Mouse (Mus musculus) ES-Bruce4 (cell line): ENCODE data around the gene Klk1b5. TPM values are rescaled to one million over a fixed set of nuclear protein-coding genes. Genes with fewer than 3 reads are reported as not detected.

Experiments
- H3K27ac ChIP-seq: 2 replicates; pipeline ENCODE4 v1.5.1; 2012; ENCODE audit warnings: low read length, inconsistent platforms; ENCODE audit not compliant: insufficient read depth
- H3K27me3 ChIP-seq: 2 replicates; pipeline ENCODE4 v1.6.1; 2012; ENCODE audit warnings: mild to moderate bottlenecking, low read length, inconsistent platforms; ENCODE audit not compliant: control insufficient read depth, poor library complexity, insufficient read depth, severe bottlenecking
- H3K36me3 ChIP-seq: 2 replicates; pipeline ENCODE4 v1.6.1; 2012; ENCODE audit warnings: inconsistent platforms, mild to moderate bottlenecking, low read length, moderate library complexity; ENCODE audit not compliant: control insufficient read depth, poor library complexity, insufficient read depth, severe bottlenecking
- H3K4me1 ChIP-seq: one replicate; pipeline ENCODE4 v1.8.1; 2011; ENCODE audit warnings: low read length; ENCODE audit not compliant: control insufficient read depth, insufficient read depth
- H3K4me3 ChIP-seq: 2 replicates; pipeline ENCODE4 v1.5.1; 2011; ENCODE audit warnings: low read depth, mild to moderate bottlenecking, low read length
- H3K9ac ChIP-seq: 2 replicates; pipeline ENCODE4 v1.6.1; 2012; ENCODE audit warnings: low read depth, mild to moderate bottlenecking, inconsistent platforms; ENCODE audit not compliant: poor library complexity, severe bottlenecking
- H3K9me3 ChIP-seq: replicated peaks from 2 replicates; pipeline ENCODE4 v1.6.1; 2012; ENCODE audit warnings: mild to moderate bottlenecking, low read length, inconsistent platforms; ENCODE audit not compliant: control insufficient read depth, poor library complexity, insufficient read depth, severe bottlenecking
- CTCF ChIP-seq: IDR thresholded peaks from one replicate; pipeline ENCODE4 v1.8.1; 2011; ENCODE audit warnings: low read depth, low read length
- EP300 ChIP-seq: IDR thresholded peaks from 2 replicates; pipeline ENCODE4 v1.6.1; 2011; ENCODE audit warnings: low read depth, low read length; ENCODE audit not compliant: insufficient read depth
- POLR2A ChIP-seq: IDR thresholded peaks from one replicate; pipeline ENCODE4 v1.8.1; 2011; ENCODE audit warnings: low read length; ENCODE audit not compliant: insufficient read depth
- polyA plus RNA-seq: library from polyadenylated mRNA; stranded (reverse); fragments of >200 nt; gene quantifications from 2 replicates; pipeline ENCODE4 v1.2.4, GENCODE M21; 2011; ENCODE audit warnings: low read depth; ENCODE audit not compliant: missing spikeins, insufficient read depth, insufficient read length

The Klk1b5 gene
- polyA plus RNA-seq, 1 experiment = not detected

DNA sequence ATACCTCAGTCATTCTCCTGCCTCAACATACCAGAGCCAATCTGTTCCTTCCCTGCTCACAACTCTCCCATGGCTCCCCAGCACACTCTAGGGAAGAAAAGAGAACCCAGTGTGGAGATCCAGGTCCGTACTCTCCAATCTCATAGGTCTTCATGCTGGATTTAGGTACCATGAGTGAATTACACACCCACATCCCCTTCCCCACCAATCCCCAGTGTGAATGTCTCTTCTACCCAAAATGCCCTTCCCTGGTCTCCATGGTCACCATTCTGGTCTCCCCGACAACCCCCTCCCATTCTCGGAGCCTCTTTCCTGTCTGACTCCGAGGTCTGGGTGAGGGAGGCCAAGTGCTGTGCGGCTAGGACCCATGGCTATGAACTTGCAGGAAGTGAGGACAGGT is 45.4 kb downstream of the Klk1b5 start, which contains the start of gene Gm15517:
Gm15517 (plus strand) TSS at position 301 of the 400 bp plus-strand sequence.
- TF ChIP-seq CTCF = no peak
- TF ChIP-seq POLR2A = no peak
- TF ChIP-seq EP300 = no peak
- H3K36me3 ChIP-seq = no peaks in the 10 kb centered on the region
- H3K4me3 ChIP-seq = no peak within 1 kb of the TSS
- H3K4me1 ChIP-seq = no peaks in the 10 kb centered on the region
- H3K9me3 ChIP-seq = no peaks in the 10 kb centered on the region
- no peak within 1 kb of the TSS for H3K9ac ChIP-seq
- H3K27me3 ChIP-seq = no peaks in the 10 kb centered on the region
- H3K27ac ChIP-seq = no peak within 1 kb of the TSS

DNA sequence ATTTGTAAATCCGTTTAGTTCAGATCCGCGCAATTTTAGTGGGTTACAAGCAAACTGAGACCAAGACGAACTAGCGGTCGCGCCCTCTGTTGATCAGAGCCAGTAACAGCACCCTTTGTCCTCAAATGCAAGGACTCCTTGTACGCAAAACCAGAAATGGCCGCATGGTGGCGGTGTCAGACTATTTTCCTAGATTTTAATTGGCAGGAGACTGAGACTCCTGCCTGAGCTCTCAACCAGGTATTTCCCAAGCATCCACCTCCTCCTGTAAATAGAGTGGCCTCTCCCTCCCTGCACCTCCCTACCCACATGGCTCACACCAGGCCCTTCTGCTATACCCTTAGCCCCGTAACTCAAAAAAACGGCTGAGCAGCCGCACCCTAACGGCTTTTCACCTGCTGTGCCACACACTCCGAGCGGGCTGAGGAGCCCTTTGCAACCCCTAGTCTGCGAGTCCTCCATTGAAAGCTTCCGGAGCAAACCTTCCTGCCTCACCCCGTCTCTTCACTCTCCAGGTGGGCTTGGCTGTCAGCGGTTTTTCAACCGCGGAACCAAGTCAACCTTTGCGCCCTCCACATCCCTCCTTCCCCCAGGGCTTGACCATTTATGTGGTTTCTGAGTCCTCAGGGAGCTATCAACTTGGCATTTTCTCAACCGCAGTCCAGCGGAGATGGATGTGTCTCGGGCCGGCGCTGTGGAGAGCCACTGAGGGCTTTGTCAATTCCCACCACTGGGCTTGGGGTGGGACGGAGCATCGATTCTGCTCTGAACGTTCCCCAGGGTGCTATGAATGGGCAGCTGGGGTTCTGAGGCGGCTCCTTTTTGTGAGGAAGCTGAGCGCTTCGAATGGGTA is 47.3 kb downstream of the Klk1b5 start:
- Histone ChIP-seq H3K9ac (peak overlapping the region; percentile 20; the same call in 1 of the 2 replicates), H3K36me3 (no peaks in the 10 kb centered on the region), H3K4me3 (peak overlapping the region; percentile 42), H3K9me3 (no peaks in the 10 kb centered on the region), H3K27ac (no peak overlapping the region), H3K27me3 (no peaks in the 10 kb centered on the region), H3K4me1 (no peaks in the 10 kb centered on the region)
- TF ChIP-seq CTCF = peak; percentile 95
- TF ChIP-seq EP300 = no peak

DNA sequence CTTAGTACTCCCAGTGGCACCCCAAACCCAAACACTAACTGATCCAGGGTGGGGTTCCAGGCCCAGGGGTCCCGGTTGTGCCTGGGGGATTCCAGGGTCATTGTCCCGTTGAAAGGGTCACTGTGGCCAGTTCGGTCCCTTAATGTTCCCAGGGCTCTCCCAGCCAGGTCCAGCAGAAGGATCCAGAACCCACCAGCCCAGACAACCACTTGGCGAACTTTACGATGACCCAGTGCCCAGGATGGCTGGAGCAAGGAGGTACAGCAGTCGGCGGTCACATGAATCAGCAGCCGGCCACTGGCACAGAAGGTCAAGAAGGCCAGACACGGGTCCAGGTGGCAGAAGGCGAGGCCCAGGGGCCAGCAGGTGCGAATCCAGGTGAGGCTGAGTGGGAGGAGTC is 52.4 kb downstream of the Klk1b5 start:
- no peak overlapping the region for H3K9ac ChIP-seq
- H3K36me3 ChIP-seq = no peaks in the 10 kb centered on the region
- no peak overlapping the region for H3K27ac ChIP-seq
- no peaks in the 10 kb centered on the region for H3K9me3 ChIP-seq
- TF ChIP-seq POLR2A = no peak
- TF ChIP-seq CTCF = no peak
- no peak for TF ChIP-seq EP300
- H3K27me3 ChIP-seq = no peaks in the 10 kb centered on the region
- no peaks in the 10 kb centered on the region for H3K4me1 ChIP-seq
- no peak overlapping the region for H3K4me3 ChIP-seq

DNA sequence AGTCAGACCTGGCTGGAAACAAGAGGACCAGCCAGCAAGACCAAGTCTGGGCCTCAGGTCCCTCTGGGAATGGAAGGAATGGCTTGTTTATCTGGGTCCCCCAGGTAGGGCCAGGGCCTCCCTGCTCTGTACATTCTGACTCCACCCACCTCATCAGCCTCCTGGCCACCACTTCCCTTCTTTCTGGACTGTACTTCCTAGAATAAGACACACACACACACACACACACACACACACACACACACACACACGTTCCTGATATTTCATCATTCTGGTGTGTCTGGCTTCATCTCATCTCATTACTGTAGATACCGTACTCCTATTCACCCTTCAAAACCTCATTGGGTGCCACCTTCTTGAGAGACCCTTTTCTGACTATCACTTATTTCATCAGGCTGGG is 53.7 kb downstream of the Klk1b5 start:
- H3K27ac ChIP-seq = no peak overlapping the region
- no peak overlapping the region for H3K4me3 ChIP-seq
- H3K9ac ChIP-seq = no peak overlapping the region
- H3K4me1 ChIP-seq = peaks cover 2% of the 10 kb centered on the region
- no peaks in the 10 kb centered on the region for H3K27me3 ChIP-seq
- no peaks in the 10 kb centered on the region for H3K9me3 ChIP-seq
- no peaks in the 10 kb centered on the region for H3K36me3 ChIP-seq
- TF ChIP-seq CTCF (no peak), POLR2A (no peak), EP300 (no peak)

Other genes with a start within 250 kb of the Klk1b5 start
- gene Klk1b1, start 249.2 kb upstream of the Klk1b5 start, polyA plus RNA-seq = not detected in 2 replicates
- gene Klk1b9, start 239.9 kb upstream of the Klk1b5 start, polyA plus RNA-seq = not detected in 2 replicates
- not detected in 2 replicates for gene Klk1b11, start 220.1 kb upstream of the Klk1b5 start, polyA plus RNA-seq
- gene Klk1b26, start 203.8 kb upstream of the Klk1b5 start, polyA plus RNA-seq = not detected in 2 replicates
- not detected in 2 replicates for gene Klk1b27, start 163.7 kb upstream of the Klk1b5 start, polyA plus RNA-seq
- gene Klk1b21, start 113.6 kb upstream of the Klk1b5 start, polyA plus RNA-seq = not detected in 2 replicates
- gene Klk1b22, start 103.3 kb upstream of the Klk1b5 start, polyA plus RNA-seq = not detected in 2 replicates
- gene Klk1b16, start 79.2 kb upstream of the Klk1b5 start, polyA plus RNA-seq = not detected in 2 replicates
- not detected in 2 replicates for gene Klk1b24, start 27.7 kb upstream of the Klk1b5 start, polyA plus RNA-seq
- not detected in 2 replicates for gene Klk1b3, start 17.8 kb upstream of the Klk1b5 start, polyA plus RNA-seq
- not detected in 2 replicates for gene Klk1b4, start 8.5 kb upstream of the Klk1b5 start, polyA plus RNA-seq
- 1.3 and 1.8 TPM in 2 replicates for gene Klk1, start 9.4 kb downstream of the Klk1b5 start, polyA plus RNA-seq
- not detected in 2 replicates for gene Gm36864, start 20.2 kb downstream of the Klk1b5 start, polyA plus RNA-seq
- gene 1700028J19Rik, start 30.8 kb downstream of the Klk1b5 start, polyA plus RNA-seq = 0.65 and 1.3 TPM in 2 replicates
- gene 2410002F23Rik, start 30.8 kb downstream of the Klk1b5 start, polyA plus RNA-seq = 76.7 and 89.3 TPM in 2 replicates
- gene Acp4, start 41.4 kb downstream of the Klk1b5 start, polyA plus RNA-seq = not detected in 2 replicates
- gene Gm15517, start 45.5 kb downstream of the Klk1b5 start, polyA plus RNA-seq = not detected in 2 replicates
- gene Clec11a, start 91.0 kb downstream of the Klk1b5 start, polyA plus RNA-seq = 0.75 and 0.87 TPM in 2 replicates
- gene Shank1, start 94.3 kb downstream of the Klk1b5 start, polyA plus RNA-seq = 2.5 and 3.4 TPM in 2 replicates
- gene Syt3, start 168.2 kb downstream of the Klk1b5 start, polyA plus RNA-seq = 1.8 and 1.9 TPM in 2 replicates
- 7.7 and 8.3 TPM in 2 replicates for gene 1700008O03Rik, start 169.9 kb downstream of the Klk1b5 start, polyA plus RNA-seq
- not detected in 2 replicates for gene Lrrc4b, start 213.1 kb downstream of the Klk1b5 start, polyA plus RNA-seq
- gene Aspdh, start 249.4 kb downstream of the Klk1b5 start, polyA plus RNA-seq = not detected in 2 replicates